Mouse (Mus musculus): ENCODE data around the gene Pabpc4. TPM values are rescaled to one million over a fixed set of nuclear protein-coding genes. Genes with fewer than 3 reads are reported as not detected.
"Not testable (repeated sequence)": the region's sequence is repeated elsewhere in the genome, so short reads cannot be mapped to it uniquely, and the experiment has no call there.

Pabpc4 gene
- polyA plus RNA-seq, 1 experiment from 2014 or later: 147 TPM

DNA sequence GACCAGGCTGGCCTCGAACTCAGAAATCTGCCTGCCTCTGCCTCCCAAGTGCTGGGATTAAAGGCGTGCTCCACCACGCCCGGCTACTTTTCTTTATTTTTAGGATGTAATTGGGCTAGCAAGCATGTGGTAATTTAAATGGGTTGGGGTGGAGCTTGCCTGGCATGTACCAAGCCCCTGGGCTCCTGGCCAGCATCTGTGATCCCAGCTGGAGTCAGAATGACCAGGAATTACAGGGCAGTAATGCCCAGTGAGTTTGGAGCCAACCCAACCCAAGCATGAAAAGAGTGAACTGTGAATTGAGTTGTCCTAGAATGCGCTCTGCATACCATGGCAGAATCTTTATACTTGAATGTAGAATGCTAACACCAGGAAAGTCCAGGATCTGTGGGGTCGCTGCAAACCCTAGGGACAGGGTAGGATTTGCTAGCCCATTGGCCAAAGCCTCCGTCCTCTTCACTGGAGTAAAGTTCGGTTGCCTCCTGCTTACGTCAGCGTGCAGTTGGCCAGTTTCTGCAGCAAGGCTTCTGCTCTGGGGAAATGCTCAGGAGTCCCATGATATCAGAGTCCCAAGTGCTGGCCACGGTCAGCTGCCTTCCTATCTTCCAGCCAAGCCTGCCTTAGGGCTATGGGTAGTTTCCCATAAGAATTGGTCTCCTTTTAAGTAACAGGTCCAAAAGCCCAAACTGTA, 37.0 kb downstream of the Pabpc4 start:
- H3K27me3 ChIP-seq (replicated peaks; ENCODE audit: control insufficient read depth, insufficient read depth, low read length): no peaks in the 10 kb centered on the region
- ATAC-seq (replicated peaks; ENCODE audit: low FRiP score) (no peak), DNase-seq (ENCODE audit: low spot score) (no peak)
- no peak overlapping the region for H3K4me2 ChIP-seq
- WGBS: 91% methylated on average over 11 of the region's 11 CpGs
- H3K27ac ChIP-seq (ENCODE audit: low read depth, low read length): no peak overlapping the region
- H3K9me3 ChIP-seq (ENCODE audit: control insufficient read depth, low read length): peaks cover 5% of the 10 kb centered on the region; the same call in 1 of the 2 replicates
- H3K4me1 ChIP-seq (replicated peaks; ENCODE audit: control insufficient read depth, insufficient read depth, low read length): no peaks in the 10 kb centered on the region
- peaks cover 82% of the 10 kb centered on the region for H3K36me3 ChIP-seq (ENCODE audit: control insufficient read depth, insufficient read depth, low read length)
- H3K4me3 ChIP-seq (ENCODE audit: low read depth, low read length): no peak overlapping the region
- no peak overlapping the region for H3K9ac ChIP-seq (ENCODE audit: low read depth, low read length)

DNA sequence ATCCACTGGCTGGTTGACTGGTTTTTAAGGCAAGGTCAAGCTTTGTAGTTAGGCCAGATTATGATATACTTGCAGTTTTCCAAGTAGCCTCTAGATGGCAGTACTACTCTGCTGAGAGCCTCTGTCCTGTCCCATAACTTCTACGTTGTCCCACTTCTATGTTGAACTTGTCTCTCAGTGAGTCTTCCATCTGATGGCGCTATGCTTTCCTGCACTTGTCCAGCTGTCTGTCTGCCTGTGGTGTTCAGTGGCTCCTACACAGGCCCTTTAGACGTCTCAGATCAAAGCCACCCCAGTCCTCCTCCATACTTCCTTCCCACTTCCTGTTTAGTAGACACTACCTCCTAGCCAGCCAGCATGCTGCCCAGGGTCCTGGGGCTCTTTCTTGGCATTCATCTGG, 43.6 kb downstream of the Pabpc4 start:
- Histone ChIP-seq H3K4me1 (replicated peaks; ENCODE audit: control insufficient read depth, insufficient read depth, low read length) (no peaks in the 10 kb centered on the region), H3K9me3 (ENCODE audit: control insufficient read depth, low read length) (peaks cover 5% of the 10 kb centered on the region; the same call in 1 of the 2 replicates), H3K4me3 (ENCODE audit: low read depth, low read length) (no peak overlapping the region), H3K4me2 (no peak overlapping the region), H3K36me3 (ENCODE audit: control insufficient read depth, insufficient read depth, low read length) (peaks cover 25% of the 10 kb centered on the region), H3K27me3 (replicated peaks; ENCODE audit: control insufficient read depth, insufficient read depth, low read length) (no peaks in the 10 kb centered on the region), H3K27ac (ENCODE audit: low read depth, low read length) (no peak overlapping the region), H3K9ac (ENCODE audit: low read depth, low read length) (no peak overlapping the region)
- 21% methylated on average over 3 of the region's 3 CpGs for WGBS
- DNase-seq (ENCODE audit: low spot score) (peak; percentile 60), ATAC-seq (replicated peaks; ENCODE audit: low FRiP score) (peak; percentile 60)

DNA sequence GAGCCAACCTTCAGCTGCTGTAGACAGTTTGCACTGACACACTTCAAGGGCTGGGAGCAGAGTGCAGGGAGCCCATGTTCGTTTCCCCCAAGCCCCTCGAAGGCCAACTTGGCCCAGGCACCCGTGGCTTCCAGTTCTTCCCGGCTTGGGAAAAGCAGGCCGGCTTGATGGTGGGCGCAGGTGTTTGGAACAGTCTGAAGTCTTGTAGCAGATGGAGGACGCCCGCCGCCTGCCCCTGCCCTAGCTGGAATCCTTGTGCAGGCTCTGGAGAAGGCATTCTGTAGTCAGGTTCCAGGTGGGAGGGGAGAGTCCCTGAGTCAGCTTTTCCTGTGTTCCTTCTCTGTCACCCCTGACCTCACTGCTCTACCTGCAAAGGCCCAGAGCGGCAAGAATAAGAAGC, 44.8 kb downstream of the Pabpc4 start:
- no peak overlapping the region for H3K4me3 ChIP-seq (ENCODE audit: low read depth, low read length)
- ATAC-seq (replicated peaks; ENCODE audit: low FRiP score) (no peak), DNase-seq (ENCODE audit: low spot score) (no peak)
- peaks cover 5% of the 10 kb centered on the region; the same call in 1 of the 2 replicates for H3K9me3 ChIP-seq (ENCODE audit: control insufficient read depth, low read length)
- no peaks in the 10 kb centered on the region for H3K4me1 ChIP-seq (replicated peaks; ENCODE audit: control insufficient read depth, insufficient read depth, low read length)
- H3K36me3 ChIP-seq (ENCODE audit: control insufficient read depth, insufficient read depth, low read length): peaks cover 24% of the 10 kb centered on the region
- 86% methylated on average over 10 of the region's 10 CpGs for WGBS
- H3K27me3 ChIP-seq (replicated peaks; ENCODE audit: control insufficient read depth, insufficient read depth, low read length): no peaks in the 10 kb centered on the region
- H3K9ac ChIP-seq (ENCODE audit: low read depth, low read length): no peak overlapping the region
- H3K4me2 ChIP-seq: no peak overlapping the region
- no peak overlapping the region for H3K27ac ChIP-seq (ENCODE audit: low read depth, low read length)

DNA sequence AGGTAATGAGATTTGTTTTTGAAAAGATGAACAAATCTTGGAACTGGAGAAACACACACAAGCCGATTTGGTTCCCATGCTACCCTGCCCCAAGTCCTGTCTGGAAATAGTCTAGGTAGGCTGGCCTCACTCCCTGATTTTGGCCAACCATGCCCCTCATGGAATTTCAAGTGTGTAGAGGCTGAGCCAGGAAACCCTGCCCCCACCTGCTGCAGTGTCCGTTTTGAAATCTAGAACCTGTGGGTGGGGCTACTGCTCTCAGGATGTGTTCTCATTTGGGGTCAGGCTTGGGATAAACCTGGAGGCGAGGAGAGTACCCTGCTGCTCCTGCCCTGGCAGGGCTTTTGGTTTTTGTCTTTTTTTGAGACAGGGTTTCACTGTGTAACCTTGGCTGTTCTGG, 46.1 kb downstream of the Pabpc4 start:
- DNase-seq (ENCODE audit: low spot score): no peak
- H3K9me3 ChIP-seq (ENCODE audit: control insufficient read depth, low read length): peaks cover 5% of the 10 kb centered on the region; the same call in 1 of the 2 replicates

DNA sequence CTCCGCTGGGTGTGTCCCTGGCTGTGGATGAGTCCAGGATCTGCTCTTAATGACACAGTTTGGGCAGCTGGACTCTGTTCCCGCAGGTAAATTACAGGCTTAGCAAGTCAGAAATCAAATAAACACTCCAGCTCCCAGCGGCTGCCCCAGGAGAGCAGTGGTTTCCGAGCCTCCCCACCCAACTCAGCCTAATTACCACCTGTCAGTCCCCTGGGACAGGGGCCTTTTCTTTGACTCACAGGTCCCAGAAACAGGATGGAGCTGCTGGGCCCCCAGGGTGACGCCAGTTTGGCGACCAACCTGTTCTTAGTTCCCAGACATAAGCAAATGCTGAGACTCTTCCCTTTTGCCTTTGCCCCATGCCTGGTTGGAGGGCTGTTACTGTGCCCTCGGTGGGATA, 49.7 kb downstream of the Pabpc4 start:
- Histone ChIP-seq H3K27me3 (replicated peaks; ENCODE audit: control insufficient read depth, insufficient read depth, low read length) (no peaks in the 10 kb centered on the region), H3K36me3 (ENCODE audit: control insufficient read depth, insufficient read depth, low read length) (no peaks in the 10 kb centered on the region), H3K9me3 (ENCODE audit: control insufficient read depth, low read length) (no peaks in the 10 kb centered on the region), H3K4me2 (no peak overlapping the region), H3K4me1 (replicated peaks; ENCODE audit: control insufficient read depth, insufficient read depth, low read length) (peaks cover 8% of the 10 kb centered on the region), H3K27ac (ENCODE audit: low read depth, low read length) (no peak overlapping the region), H3K9ac (ENCODE audit: low read depth, low read length) (no peak overlapping the region), H3K4me3 (ENCODE audit: low read depth, low read length) (no peak overlapping the region)
- no peak for ATAC-seq (replicated peaks; ENCODE audit: low FRiP score)
- DNase-seq (ENCODE audit: low spot score): no peak
- WGBS: 83% methylated on average over 7 of the region's 7 CpGs

More for the DNA sequence above, 46.1 kb downstream of the Pabpc4 start:
- no peaks in the 10 kb centered on the region for H3K27me3 ChIP-seq (replicated peaks; ENCODE audit: control insufficient read depth, insufficient read depth, low read length)
- no peak overlapping the region for H3K9ac ChIP-seq (ENCODE audit: low read depth, low read length)
- no peak overlapping the region for H3K4me2 ChIP-seq
- WGBS: 43% methylated on average over 3 of the region's 3 CpGs
- no peak overlapping the region for H3K27ac ChIP-seq (ENCODE audit: low read depth, low read length)
- peaks cover 11% of the 10 kb centered on the region for H3K36me3 ChIP-seq (ENCODE audit: control insufficient read depth, insufficient read depth, low read length)
- no peak overlapping the region for H3K4me3 ChIP-seq (ENCODE audit: low read depth, low read length)
- H3K4me1 ChIP-seq (replicated peaks; ENCODE audit: control insufficient read depth, insufficient read depth, low read length): peaks cover 6% of the 10 kb centered on the region
- no peak for ATAC-seq (replicated peaks; ENCODE audit: low FRiP score)

DNA sequence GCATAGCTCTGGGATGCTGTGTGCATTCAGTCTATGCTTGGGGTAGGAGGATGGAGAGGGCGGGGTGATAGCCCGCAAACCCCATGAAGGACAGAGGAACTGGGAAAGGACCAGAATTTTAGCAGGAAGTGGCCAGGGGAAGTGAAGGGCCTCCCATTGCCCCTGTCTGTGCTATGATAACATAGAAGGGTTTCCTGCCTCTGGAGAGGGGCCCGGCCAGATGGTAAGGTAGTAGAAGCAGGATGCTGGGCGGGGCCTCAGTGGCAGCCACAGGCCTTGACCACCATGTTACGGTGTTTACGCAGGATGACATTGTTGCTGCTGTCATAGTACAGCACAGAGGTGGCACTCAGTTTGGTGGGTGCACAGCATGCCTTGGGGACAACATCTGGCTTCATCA, 50.9 kb downstream of the Pabpc4 start:
- no peaks in the 10 kb centered on the region for H3K27me3 ChIP-seq (replicated peaks; ENCODE audit: control insufficient read depth, insufficient read depth, low read length)
- no peak for DNase-seq (ENCODE audit: low spot score)
- H3K36me3 ChIP-seq (ENCODE audit: control insufficient read depth, insufficient read depth, low read length): no peaks in the 10 kb centered on the region
- H3K27ac ChIP-seq (ENCODE audit: low read depth, low read length): 0 out of 2 replicates have a peak overlapping the region, but pooled peaks have one; percentile 4
- H3K4me1 ChIP-seq (replicated peaks; ENCODE audit: control insufficient read depth, insufficient read depth, low read length): peaks cover 8% of the 10 kb centered on the region
- no peak overlapping the region for H3K4me3 ChIP-seq (ENCODE audit: low read depth, low read length)
- 49% methylated on average over 6 of the region's 6 CpGs for WGBS
- H3K9ac ChIP-seq (ENCODE audit: low read depth, low read length): no peak overlapping the region
- peak; percentile 63 for ATAC-seq (replicated peaks; ENCODE audit: low FRiP score)
- no peak overlapping the region for H3K4me2 ChIP-seq
- H3K9me3 ChIP-seq (ENCODE audit: control insufficient read depth, low read length): no peaks in the 10 kb centered on the region

DNA sequence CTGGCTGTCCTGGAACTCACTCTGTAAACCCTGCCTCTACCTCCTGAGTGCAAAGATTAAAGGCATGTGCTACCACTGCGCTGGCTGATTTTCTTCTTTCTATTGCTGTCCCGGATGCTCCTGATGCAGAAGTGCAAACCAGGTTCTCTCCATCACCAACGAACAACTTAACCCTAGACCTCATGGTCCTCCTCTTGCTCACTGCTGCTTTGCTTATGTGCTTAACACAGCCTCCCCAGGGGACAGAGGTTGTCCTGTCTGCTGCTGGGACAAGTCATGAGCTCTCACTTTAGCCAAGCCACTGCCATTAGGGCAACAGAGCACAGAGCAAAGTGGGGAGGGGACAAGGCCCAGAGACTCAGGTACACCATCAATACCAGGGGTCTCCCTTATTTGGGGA, 52.3 kb downstream of the Pabpc4 start:
- Histone ChIP-seq H3K4me2 (no peak overlapping the region), H3K9ac (ENCODE audit: low read depth, low read length) (no peak overlapping the region), H3K4me1 (replicated peaks; ENCODE audit: control insufficient read depth, insufficient read depth, low read length) (peaks cover 8% of the 10 kb centered on the region), H3K27ac (ENCODE audit: low read depth, low read length) (no peak overlapping the region), H3K27me3 (replicated peaks; ENCODE audit: control insufficient read depth, insufficient read depth, low read length) (no peaks in the 10 kb centered on the region), H3K4me3 (ENCODE audit: low read depth, low read length) (no peak overlapping the region), H3K36me3 (ENCODE audit: control insufficient read depth, insufficient read depth, low read length) (no peaks in the 10 kb centered on the region), H3K9me3 (ENCODE audit: control insufficient read depth, low read length) (no peaks in the 10 kb centered on the region)
- no peak for DNase-seq (ENCODE audit: low spot score)
- 74% methylated on average over 3 of the region's 3 CpGs for WGBS
- ATAC-seq (replicated peaks; ENCODE audit: low FRiP score): no peak

DNA sequence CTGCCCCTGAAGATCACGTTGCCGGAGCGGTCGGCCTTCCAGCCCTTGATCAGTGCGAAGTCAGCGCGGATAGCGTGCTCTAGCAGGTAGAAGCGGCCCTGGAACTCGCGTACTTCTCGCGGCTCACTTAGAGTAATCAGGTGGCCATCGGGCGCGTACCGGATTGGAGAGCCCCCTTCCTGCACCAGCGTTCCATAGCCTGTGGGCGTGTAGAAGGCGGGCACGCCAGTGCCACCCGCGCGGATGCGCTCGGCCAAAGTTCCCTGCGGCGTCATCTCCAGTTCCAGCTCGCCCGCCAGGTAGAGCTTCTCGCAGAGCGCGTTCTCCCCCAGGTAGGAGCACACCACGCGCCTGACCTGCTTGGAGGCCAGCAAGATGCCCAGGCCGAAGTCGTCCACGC, 60.8 kb downstream of the Pabpc4 start:
- Histone ChIP-seq H3K4me3 (ENCODE audit: low read depth, low read length) (peak overlapping the region; percentile 15; the same call in 1 of the 2 replicates), H3K27me3 (replicated peaks; ENCODE audit: control insufficient read depth, insufficient read depth, low read length) (peaks cover 11% of the 10 kb centered on the region), H3K4me2 (peak overlapping the region; percentile 51)
- WGBS: 20% methylated on average over 30 of the region's 38 CpGs
- H3K9ac ChIP-seq (ENCODE audit: low read depth, low read length); H3K36me3 ChIP-seq (ENCODE audit: control insufficient read depth, insufficient read depth, low read length); DNase-seq (ENCODE audit: low spot score); H3K4me1 ChIP-seq (replicated peaks; ENCODE audit: control insufficient read depth, insufficient read depth, low read length); H3K27ac ChIP-seq (ENCODE audit: low read depth, low read length); H3K9me3 ChIP-seq (ENCODE audit: control insufficient read depth, low read length): not testable (repeated sequence)
- ATAC-seq (replicated peaks; ENCODE audit: low FRiP score): 0 out of 2 replicates have a peak, but pooled peaks have one; percentile 24

DNA sequence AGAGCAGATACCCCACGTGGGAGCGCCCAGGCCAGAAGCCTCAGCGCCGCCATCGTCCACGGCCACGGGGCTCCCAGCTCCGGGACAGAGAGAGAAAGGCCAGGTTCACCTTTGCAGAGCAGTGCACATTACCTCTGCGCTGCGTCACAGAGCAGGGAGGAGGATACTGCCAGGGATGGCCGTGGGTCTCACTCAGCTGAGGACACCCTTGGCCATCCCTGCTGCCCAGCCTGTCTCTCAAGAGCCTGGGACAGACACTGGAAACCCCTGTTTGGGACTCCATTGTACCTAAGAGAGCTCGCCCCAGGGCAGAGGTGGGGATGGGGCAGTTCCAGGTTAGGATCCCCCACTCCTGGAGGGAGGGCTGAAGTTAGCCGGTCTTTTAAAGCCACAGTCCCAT, 61.4 kb downstream of the Pabpc4 start, which contains the start of gene Oxct2a:
Gene Oxct2a, minus strand, starts transcription at position 101 of the 400 bp plus-strand sequence.
- ATAC-seq (replicated peaks; ENCODE audit: low FRiP score) (no peak), DNase-seq (ENCODE audit: low spot score) (no peak)
- H3K4me2 ChIP-seq: peak within 1 kb of the TSS; percentile 51
- 21% methylated on average over 13 of the region's 13 CpGs for WGBS
- no peaks in the 10 kb centered on the region for H3K4me1 ChIP-seq (replicated peaks; ENCODE audit: control insufficient read depth, insufficient read depth, low read length)
- H3K9ac ChIP-seq (ENCODE audit: low read depth, low read length): no peak within 1 kb of the TSS
- H3K36me3 ChIP-seq (ENCODE audit: control insufficient read depth, insufficient read depth, low read length): no peaks in the 10 kb centered on the region
- H3K4me3 ChIP-seq (ENCODE audit: low read depth, low read length): peak within 1 kb of the TSS; percentile 26
- H3K9me3 ChIP-seq (ENCODE audit: control insufficient read depth, low read length): no peaks in the 10 kb centered on the region
- H3K27ac ChIP-seq (ENCODE audit: low read depth, low read length): no peak within 1 kb of the TSS
- peaks cover 11% of the 10 kb centered on the region for H3K27me3 ChIP-seq (replicated peaks; ENCODE audit: control insufficient read depth, insufficient read depth, low read length)

Measured in liver, embryonic 11.5 days (tissue).